Mouse (Mus musculus) limb, embryonic 15.5 days (tissue): Measurements from ENCODE around the gene Lmo2. TPM values are rescaled to one million over a fixed set of nuclear protein-coding genes. Genes with fewer than 3 reads are reported as not detected.

Source experiments
- ATAC-seq: fragments of 200-750 bp; cut with Nextera tagmentation; 2 replicates; pipeline ENCODE4 v1.8.0; 2017; ENCODE audit warnings: low read depth, moderate TSS enrichment; ENCODE audit not compliant: insufficient number of reproducible peaks, low FRiP score, low TSS enrichment
- H3K27ac ChIP-seq: fragments of 300-500 bp; sonication (generic); 2 replicates; pipeline ENCODE4 v1.5.1; 2015; ENCODE audit warnings: moderate library complexity, mild to moderate bottlenecking, inconsistent platforms
- H3K27me3 ChIP-seq: fragments of 300-500 bp; sonication (generic); 2 replicates; pipeline ENCODE4 v1.6.1; 2015; ENCODE audit warnings: inconsistent platforms
- H3K36me3 ChIP-seq: fragments of 300-500 bp; sonication (generic); 2 replicates; pipeline ENCODE4 v1.6.1; 2015; ENCODE audit warnings: inconsistent platforms
- H3K4me1 ChIP-seq: fragments of 300-500 bp; sonication (generic); 2 replicates; pipeline ENCODE4 v1.6.1; 2015; ENCODE audit warnings: inconsistent platforms
- H3K4me2 ChIP-seq: fragments of 300-500 bp; sonication (generic); 2 replicates; pipeline ENCODE4 v1.6.1; 2015; ENCODE audit warnings: mild to moderate bottlenecking, inconsistent platforms
- H3K4me3 ChIP-seq: fragments of 300-500 bp; sonication (generic); 2 replicates; pipeline ENCODE4 v1.5.1; 2015; ENCODE audit warnings: mild to moderate bottlenecking, inconsistent platforms
- H3K9ac ChIP-seq: fragments of 300-500 bp; sonication (generic); 2 replicates; pipeline ENCODE4 v1.6.1; 2015; ENCODE audit warnings: inconsistent platforms
- H3K9me3 ChIP-seq: fragments of 300-500 bp; sonication (generic); 2 replicates; pipeline ENCODE4 v1.6.1; 2016; ENCODE audit warnings: inconsistent platforms
- WGBS: fragments of 180-500 bp; shearing (Covaris S2); methylation state at CpG from one replicate; pipeline ENCODE4 v1.1.7; 2015; 5-methylcytosine and 5-hydroxymethylcytosine counted together
- polyA plus RNA-seq: library from polyadenylated mRNA; unstranded; fragments of >200 nt; fragmentation: Nextera tagmentation; extraction: Ambion mirVana; gene quantifications from 2 replicates; pipeline ENCODE4 v1.2.1, GENCODE M21; 2015

Lmo2 gene
- polyA plus RNA-seq, 1 experiment from 2014 or later = 16.4 TPM

GRCm38 (mm10) chr2:104028139-104028723, 70.4 kb downstream of the Lmo2 start, which contains the start of gene 4931422A03Rik:
TSS of gene 4931422A03Rik (minus strand) at chr2:104028361.
- Histone ChIP-seq H3K27me3 (no peaks in the 10 kb centered on the region), H3K36me3 (peaks cover 5% of the 10 kb centered on the region), H3K9ac (peak within 1 kb of the TSS; percentile 91), H3K4me1 (peaks cover 15% of the 10 kb centered on the region; the same call in 1 of the 2 replicates), H3K4me3 (peak within 1 kb of the TSS; percentile 81), H3K4me2 (peak within 1 kb of the TSS; percentile 75), H3K9me3 (no peaks in the 10 kb centered on the region), H3K27ac (peak within 1 kb of the TSS; percentile 44)
- ATAC-seq = peak; percentile 32
- under 1% methylated on average over 32 of the region's 32 CpGs for WGBS

GRCm38 (mm10) chr2:104029074-104029473, 71.3 kb downstream of the Lmo2 start:
- no peak overlapping the region for H3K27ac ChIP-seq
- peaks cover 10% of the 10 kb centered on the region for H3K36me3 ChIP-seq
- H3K4me1 ChIP-seq = peaks cover 15% of the 10 kb centered on the region; the same call in 1 of the 2 replicates
- ATAC-seq = no peak
- peak overlapping the region; percentile 75 for H3K4me2 ChIP-seq
- peak overlapping the region; percentile 81 for H3K4me3 ChIP-seq
- no peaks in the 10 kb centered on the region for H3K27me3 ChIP-seq
- H3K9me3 ChIP-seq = no peaks in the 10 kb centered on the region
- no peak overlapping the region for H3K9ac ChIP-seq
- WGBS = 75% methylated on average over 2 of the region's 2 CpGs

- H3K9me3 ChIP-seq = no peaks in the 10 kb centered on the region
- no peak for ATAC-seq
- H3K27ac ChIP-seq = no peak overlapping the region
- H3K4me2 ChIP-seq = no peak overlapping the region
- H3K4me1 ChIP-seq = peaks cover 15% of the 10 kb centered on the region; the same call in 1 of the 2 replicates
- no peak overlapping the region for H3K4me3 ChIP-seq
- H3K36me3 ChIP-seq = peaks cover 12% of the 10 kb centered on the region
- H3K9ac ChIP-seq = no peak overlapping the region
- WGBS = 85% methylated on average over 3 of the region's 3 CpGs
- no peaks in the 10 kb centered on the region for H3K27me3 ChIP-seq
These were observed 72.6 kb downstream of the Lmo2 start for GRCm38 (mm10) chr2:104030381-104030780.

Other genes starting within 250 kb of the Lmo2 start
- 23.9 and 25.2 TPM in 2 replicates for gene Nat10, start 196.7 kb upstream of the Lmo2 start, polyA plus RNA-seq
- 231 and 235 TPM in 2 replicates for gene Caprin1, start 160.3 kb upstream of the Lmo2 start, polyA plus RNA-seq
- gene Fbxo3, start 69.7 kb downstream of the Lmo2 start, polyA plus RNA-seq = 52.0 and 53.5 TPM in 2 replicates
- 2.3 TPM in 2 replicates for gene 4931422A03Rik, start 70.4 kb downstream of the Lmo2 start, polyA plus RNA-seq
- 0.12 TPM in 1 of 2 replicates, not detected in the other for gene Gm10912, start 107.8 kb downstream of the Lmo2 start, polyA plus RNA-seq
- gene Gm10799, start 110.6 kb downstream of the Lmo2 start, polyA plus RNA-seq = not detected in 2 replicates
- gene Cd59b, start 111.9 kb downstream of the Lmo2 start, polyA plus RNA-seq = 6.8 and 7.4 TPM in 2 replicates
- 16.0 and 20.1 TPM in 2 replicates for gene Cd59a, start 137.8 kb downstream of the Lmo2 start, polyA plus RNA-seq
- not detected in 2 replicates for gene A930018P22Rik, start 164.8 kb downstream of the Lmo2 start, polyA plus RNA-seq